Mouse (Mus musculus) lung, adult 10 weeks (tissue): ENCODE results near the gene Gpr132. TPM values are rescaled to one million over a fixed set of nuclear protein-coding genes. Genes with fewer than 3 reads are reported as not detected.

Source experiments
- polyA plus RNA-seq: library from polyadenylated mRNA; stranded (reverse); fragments of 350-450 nt; fragmentation: Illumina TruSeq; extraction: RNeasy Lipid Tissue Mini Kit (QIAGEN cat#74804); gene quantifications from one replicate; pipeline ENCODE4 v1.2.3, GENCODE M21; 2014; ENCODE audit warnings: low read depth, low replicate concordance; ENCODE audit not compliant: insufficient read depth

Gene Gpr132
- 4.4 TPM for polyA plus RNA-seq

DNA sequence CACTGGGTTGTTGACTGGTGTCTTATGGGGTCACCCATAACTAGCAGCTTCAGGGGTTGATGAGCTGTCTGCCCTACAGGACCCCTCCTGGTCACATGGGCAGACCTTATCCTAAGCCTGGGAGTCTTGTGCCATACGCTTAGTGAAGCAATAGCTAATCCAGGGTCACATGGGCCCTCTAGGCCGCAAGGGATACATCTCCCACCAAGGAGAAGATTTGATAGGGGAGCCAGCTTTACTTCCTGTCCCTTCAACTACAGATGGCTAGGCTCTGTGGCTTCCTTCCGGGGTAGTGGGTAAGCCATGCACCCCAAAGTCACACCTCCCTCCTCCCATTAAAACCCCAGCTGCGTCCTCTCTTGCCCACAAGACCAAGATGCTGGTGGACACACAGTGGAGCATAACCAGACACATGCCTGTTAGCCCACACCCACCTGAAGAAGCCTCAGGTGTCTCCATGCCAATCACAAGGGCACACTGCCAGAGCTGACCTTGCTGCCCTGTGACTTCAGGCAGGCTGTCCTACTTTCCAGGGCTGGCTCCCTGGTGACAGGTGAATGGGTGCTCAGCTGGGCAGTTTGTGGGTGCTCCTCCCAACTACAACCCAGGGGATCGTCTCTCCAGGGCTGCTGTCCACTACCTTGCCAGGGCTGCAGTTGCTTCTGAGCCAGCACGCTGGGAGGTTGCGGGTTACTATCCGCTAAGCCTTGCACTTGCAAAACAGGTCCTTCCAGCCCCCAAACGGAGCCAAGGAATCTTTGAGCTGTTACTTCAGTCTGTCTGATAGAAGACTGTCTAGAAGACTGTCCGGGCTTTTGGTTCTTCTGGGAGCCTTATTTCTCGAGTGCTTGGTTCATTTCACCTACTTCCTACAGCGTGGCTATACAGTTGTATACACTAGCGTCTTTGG, at the start of gene Gpr132:
Gpr132 (minus strand) TSS at position 51 of the 910 bp plus-strand sequence.

GRCm38 (mm10) chr12:112829244-112829864, 38.7 kb downstream of the Gpr132 start, which contains the start of gene Cdca4:
Cdca4 (minus strand) TSS chr12:112829423.

DNA sequence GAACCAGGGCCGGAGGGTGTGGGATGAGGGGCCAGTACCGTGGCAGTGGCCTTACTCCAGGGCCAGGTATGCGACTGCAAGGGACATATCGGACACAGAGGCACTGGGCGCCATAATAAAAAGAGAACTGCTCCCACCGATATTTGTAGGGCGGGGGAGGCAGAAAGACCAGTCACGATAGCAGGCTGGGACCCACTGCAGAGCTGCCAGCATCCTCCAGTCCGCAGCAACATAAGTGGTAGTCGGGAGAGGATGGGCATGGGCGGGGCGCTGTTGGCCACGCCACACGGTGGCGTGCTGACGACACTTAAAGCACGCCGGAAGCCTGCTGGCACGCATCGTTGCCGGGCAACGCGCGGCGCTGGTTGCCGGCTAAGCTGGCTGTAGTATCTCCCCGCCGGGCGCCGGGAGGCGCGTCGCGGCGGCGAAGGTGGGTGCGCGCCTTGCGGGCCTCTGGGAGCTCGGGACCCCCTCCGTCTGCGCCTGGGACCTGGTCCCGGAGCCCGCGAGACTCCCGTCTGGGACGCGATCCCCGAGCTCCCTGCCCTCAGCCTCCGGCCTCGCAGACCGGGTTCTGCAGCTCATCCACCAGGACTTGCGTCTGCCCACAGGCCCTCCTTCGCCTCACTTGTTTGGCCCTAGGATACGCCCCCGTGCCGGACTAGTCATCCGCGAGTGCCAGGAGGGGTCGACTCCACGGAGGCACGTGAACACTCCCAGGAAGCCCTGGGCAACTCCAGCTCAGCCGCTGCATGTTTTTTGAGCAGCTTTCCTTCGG, 59.3 kb downstream of the Gpr132 start, which contains the start of gene Clba1:
Clba1 (plus strand) TSS at position 351 of the 778 bp plus-strand sequence.

GRCm38 (mm10) chr12:112801864-112802846, 65.9 kb downstream of the Gpr132 start, which contains the start of gene Ahnak2:
Ahnak2 (minus strand) TSS chr12:112802657.

Other genes with a start within 250 kb of the Gpr132 start
- gene Adssl1, start 248.2 kb downstream of the Gpr132 start, polyA plus RNA-seq, result 17.3 TPM
- gene Siva1, start 223.5 kb downstream of the Gpr132 start, polyA plus RNA-seq, result 64.2 TPM
- 81.3 TPM for gene Akt1, start 193.3 kb downstream of the Gpr132 start, polyA plus RNA-seq
- gene Zbtb42, start 189.4 kb downstream of the Gpr132 start, polyA plus RNA-seq, result 11.6 TPM
- 15.9 TPM for gene Cep170b, start 147.8 kb downstream of the Gpr132 start, polyA plus RNA-seq
- 32.1 TPM for gene Pld4, start 107.6 kb downstream of the Gpr132 start, polyA plus RNA-seq
- gene Ahnak2, start 65.6 kb downstream of the Gpr132 start, polyA plus RNA-seq, result 4.5 TPM
- gene Clba1, start 59.3 kb downstream of the Gpr132 start, polyA plus RNA-seq, result 9.5 TPM
- gene Cdca4, start 38.8 kb downstream of the Gpr132 start, polyA plus RNA-seq, result 13.5 TPM
- 7.1 TPM for gene Jag2, start 61.5 kb upstream of the Gpr132 start, polyA plus RNA-seq
- 42.2 TPM for gene Nudt14, start 73.9 kb upstream of the Gpr132 start, polyA plus RNA-seq
- gene Btbd6, start 108.3 kb upstream of the Gpr132 start, polyA plus RNA-seq, result 12.4 TPM
- 17.6 TPM for gene Brf1, start 132.5 kb upstream of the Gpr132 start, polyA plus RNA-seq
- gene Pacs2, start 146.3 kb upstream of the Gpr132 start, polyA plus RNA-seq, result 15.8 TPM
- gene Tex22, start 206.3 kb upstream of the Gpr132 start, polyA plus RNA-seq, result not detected
- gene Mta1, start 230.1 kb upstream of the Gpr132 start, polyA plus RNA-seq, result 19.6 TPM